In the genomic region with DNA sequence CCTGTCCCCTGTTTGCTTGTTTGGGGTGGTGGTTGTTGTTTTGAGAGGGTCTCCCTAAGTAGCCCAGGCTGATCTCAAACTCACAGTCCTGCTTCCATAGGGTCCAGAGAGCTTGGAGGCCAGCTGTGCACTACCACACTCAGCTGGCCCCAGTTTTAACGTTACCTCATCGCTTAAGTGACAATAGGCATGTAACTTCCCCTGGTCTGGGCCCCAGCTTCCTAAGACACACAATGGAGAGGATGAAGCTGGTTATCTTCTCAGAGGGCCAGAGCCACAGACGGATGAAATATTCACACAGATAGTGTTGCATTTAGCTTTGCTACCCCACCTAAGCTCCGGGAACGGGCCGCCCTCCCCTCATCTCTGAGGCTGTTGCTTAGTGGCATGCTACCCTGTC, we compare ENCODE assay signal across 14 mouse cellular contexts. TPM values are rescaled to one million over a fixed set of nuclear protein-coding genes. Genes with fewer than 3 reads are reported as not detected.
DNase-seq lines count a peak whose midpoint lies in the region; ATAC-seq and TF ChIP-seq lines count a peak whose summit lies in the region.
"Had no signal": no experiment of that assay in that cellular context is flagged by ENCODE, and none has a peak within 500 bp of the region (broad histone marks: within the 10 kb centered on the region; RNA-seq: fewer than 3 reads in every experiment).

No protein-coding gene starts in this region.

- H3K9me3 ChIP-seq in limb, embryonic 14.5 days (ENCODE audit: control insufficient read depth, low read length): no peaks in the 10 kb centered on the region
- no peaks in the 10 kb centered on the region for H3K9me3 ChIP-seq in limb, embryonic 10.5 days (replicated peaks)
- no peaks in the 10 kb centered on the region for H3K9me3 ChIP-seq in heart, embryonic 12.5 days (replicated peaks)
- H3K9me3 ChIP-seq: embryonic facial prominence, embryonic 12.5 days; forebrain, embryonic 13.5 days had no signal

- H3K4me1 ChIP-seq in limb, embryonic 14.5 days (ENCODE audit: control insufficient read depth, insufficient read depth, low read length): peaks cover 27% of the 10 kb centered on the region
- H3K4me1 ChIP-seq in limb, embryonic 10.5 days: peaks cover 25% of the 10 kb centered on the region
- peaks cover 73% of the 10 kb centered on the region for H3K4me1 ChIP-seq in heart, embryonic 12.5 days (replicated peaks)

- H3K9ac ChIP-seq in limb, embryonic 14.5 days (ENCODE audit: low read depth, low read length, severe bottlenecking): no peak overlapping the region
- H3K9ac ChIP-seq in heart, embryonic 12.5 days: peak overlapping the region; percentile 53
- H3K9ac ChIP-seq: embryonic facial prominence, embryonic 12.5 days; forebrain, embryonic 13.5 days; hindbrain, embryonic 14.5 days had no signal

- no peak overlapping the region for H3K4me3 ChIP-seq in limb, embryonic 14.5 days (replicated peaks; ENCODE audit: low read length)
- H3K4me3 ChIP-seq in limb, embryonic 10.5 days: no peak overlapping the region
- H3K4me3 ChIP-seq in heart, embryonic 12.5 days: peak overlapping the region; percentile 13; the same call in 1 of the 2 replicates
- peak overlapping the region; percentile 98 for H3K4me3 ChIP-seq in myocyte
- H3K4me3 ChIP-seq: embryonic facial prominence, embryonic 12.5 days; forebrain, embryonic 13.5 days had no signal

- ATAC-seq in limb, embryonic 14.5 days (ENCODE audit: low FRiP score, low read depth): no peak
- ATAC-seq in heart, embryonic 12.5 days (ENCODE audit: insufficient number of reproducible peaks, low FRiP score): no peak
- ATAC-seq: forebrain, embryonic 13.5 days had no signal

- 72% methylated on average over 6 of the region's 6 CpGs for WGBS in limb, embryonic 14.5 days
- 78% methylated on average over 6 of the region's 6 CpGs for WGBS in limb, embryonic 10.5 days
- WGBS in heart, embryonic 12.5 days: 35% methylated on average over 6 of the region's 6 CpGs

- no peak overlapping the region for H3ac ChIP-seq in myocyte (ENCODE audit: control insufficient read depth, insufficient read length)

- no peaks in the 10 kb centered on the region; the same call in 1 of the 2 replicates for H3K27me3 ChIP-seq in limb, embryonic 14.5 days (ENCODE audit: control insufficient read depth, insufficient read depth, low read length)
- peaks cover 89% of the 10 kb centered on the region for H3K27me3 ChIP-seq in limb, embryonic 10.5 days (ENCODE audit: low read depth, poor library complexity, severe bottlenecking)
- H3K27me3 ChIP-seq in heart, embryonic 12.5 days (replicated peaks): no peaks in the 10 kb centered on the region
- no peaks in the 10 kb centered on the region for H3K27me3 ChIP-seq in myocyte (ENCODE audit: control insufficient read depth, insufficient read depth, insufficient read length)

- 0 out of 2 replicates have a peak overlapping the region, but pooled peaks have one; percentile 20 for H3K27ac ChIP-seq in limb, embryonic 14.5 days (replicated peaks; ENCODE audit: low read depth, low read length)
- no peak overlapping the region for H3K27ac ChIP-seq in limb, embryonic 10.5 days
- peak overlapping the region; percentile 98 for H3K27ac ChIP-seq in heart, embryonic 12.5 days (ENCODE audit: poor library complexity, severe bottlenecking)
- H3K27ac ChIP-seq: embryonic facial prominence, embryonic 12.5 days; forebrain, embryonic 13.5 days; hindbrain, embryonic 14.5 days had no signal

- no peak for TF ChIP-seq POLR2A in limb, embryonic 14.5 days (IDR thresholded peaks at IDR 0.05; ENCODE audit: borderline replicate concordance, extremely low read depth, insufficient read depth, insufficient read length)
- no peak for TF ChIP-seq POLR2A in myocyte (IDR thresholded peaks at IDR 0.05; ENCODE audit: insufficient read length, low read depth)

- H3K36me3 ChIP-seq in limb, embryonic 14.5 days (ENCODE audit: control insufficient read depth, insufficient read depth, low read length): peaks cover 3% of the 10 kb centered on the region
- H3K36me3 ChIP-seq in limb, embryonic 10.5 days: no peaks in the 10 kb centered on the region
- peaks cover 40% of the 10 kb centered on the region for H3K36me3 ChIP-seq in heart, embryonic 12.5 days
- no peaks in the 10 kb centered on the region for H3K36me3 ChIP-seq in myocyte (ENCODE audit: control insufficient read depth, insufficient read depth)
- H3K36me3 ChIP-seq: embryonic facial prominence, embryonic 12.5 days had no signal

- H3K79me2 ChIP-seq in myocyte (ENCODE audit: control insufficient read depth, insufficient read depth): peaks cover 95% of the 10 kb centered on the region

- H3K4me2 ChIP-seq in limb, embryonic 14.5 days (replicated peaks; ENCODE audit: low read depth, low read length, severe bottlenecking): 0 out of 2 replicates have a peak overlapping the region, but pooled peaks have one; percentile 4
- peak overlapping the region; percentile 78 for H3K4me2 ChIP-seq in heart, embryonic 12.5 days
- peak overlapping the region; percentile 81 for H3K4me2 ChIP-seq in myocyte (ENCODE audit: low read depth)
- H3K4me2 ChIP-seq: embryonic facial prominence, embryonic 12.5 days; forebrain, embryonic 13.5 days; hindbrain, embryonic 14.5 days had no signal

- no peak for DNase-seq in limb, embryonic 14.5 days (ENCODE audit: low spot score)
- DNase-seq in limb, embryonic 10.5 days (ENCODE audit: low spot score): no peak
- DNase-seq in liver: peak; percentile 22
- no peak for DNase-seq in left cerebral cortex, adult 11 months (ENCODE audit: low spot score)
- no peak for DNase-seq in thymus, postnatal 4 days
- DNase-seq: cerebellum, adult 9-11 months; gastrocnemius, postnatal 14 days; kidney, adult 2 months; thymus, postnatal 36 days had no signal

TF ChIP-seq in myocyte, 11 proteins besides CTCF, POLR2A, EP300 and RAD21:
- TF ChIP-seq MYOD1 (IDR thresholded peaks at IDR 0.05; ENCODE audit: control insufficient read depth in 1 of 3, insufficient read length in 2 of 3, low read depth in 2 of 3) (no peak), CEBPB (IDR thresholded peaks at IDR 0.05; ENCODE audit: insufficient read depth, poor library complexity, severe bottlenecking) (no peak), MAX (IDR thresholded peaks at IDR 0.05; ENCODE audit: low read depth) (no peak), MYOG (IDR thresholded peaks at IDR 0.05; ENCODE audit: control insufficient read depth in 1 of 3, insufficient read depth in 1 of 3, insufficient read length in 2 of 3, low read depth in 2 of 3) (no peak), TCF12 (IDR thresholded peaks at IDR 0.05; ENCODE audit: insufficient read depth, poor library complexity, severe bottlenecking) (no peak)

RNA-seq across cellular contexts. Expression of a gene that starts 4.9 kb away (rescaled TPM):
- polyA plus RNA-seq in limb, embryonic 14.5 days (2012; rRNA removed): 81.3 and 96.8 TPM in 2 replicates
- polyA plus RNA-seq in limb, embryonic 14.5 days (2014; fragmentation: Nextera tagmentation; extraction: Ambion mirVana): 128 and 135 TPM in 2 replicates
- 21.9 and 24.6 TPM in 2 replicates for polyA plus RNA-seq in limb, embryonic 10.5 days (2016; fragmentation: Nextera tagmentation; extraction: Ambion mirVana)
- polyA plus RNA-seq in heart, embryonic 12.5 days (2016; fragmentation: Nextera tagmentation; extraction: Ambion mirVana): 342 and 348 TPM in 2 replicates
- 284 TPM for polyA plus RNA-seq in myocyte (2012; fragmentation: generic; extraction: Trizol)

RNA-seq across cellular contexts. Expression of a gene that starts 26.4 kb away (rescaled TPM):
- 56.1 and 66.2 TPM in 2 replicates for polyA plus RNA-seq in limb, embryonic 14.5 days (2012; rRNA removed)
- polyA plus RNA-seq in limb, embryonic 14.5 days (2014; fragmentation: Nextera tagmentation; extraction: Ambion mirVana): 63.0 and 65.9 TPM in 2 replicates
- 20.7 and 30.2 TPM in 2 replicates for polyA plus RNA-seq in limb, embryonic 10.5 days (2016; fragmentation: Nextera tagmentation; extraction: Ambion mirVana)
- 60.0 and 63.2 TPM in 2 replicates for polyA plus RNA-seq in heart, embryonic 12.5 days (2016; fragmentation: Nextera tagmentation; extraction: Ambion mirVana)
- polyA plus RNA-seq in myocyte (2012; fragmentation: generic; extraction: Trizol): 93.7 TPM

RNA-seq across cellular contexts. Expression of a gene that starts 43.5 kb away (rescaled TPM):
- polyA plus RNA-seq in limb, embryonic 14.5 days (2012; rRNA removed): 60.9 and 72.8 TPM in 2 replicates
- 31.8 and 32.7 TPM in 2 replicates for polyA plus RNA-seq in limb, embryonic 14.5 days (2014; fragmentation: Nextera tagmentation; extraction: Ambion mirVana)
- 28.1 and 30.2 TPM in 2 replicates for polyA plus RNA-seq in limb, embryonic 10.5 days (2016; fragmentation: Nextera tagmentation; extraction: Ambion mirVana)
- polyA plus RNA-seq in heart, embryonic 12.5 days (2016; fragmentation: Nextera tagmentation; extraction: Ambion mirVana): 70.0 and 71.4 TPM in 2 replicates
- 45.0 TPM for polyA plus RNA-seq in myocyte (2012; fragmentation: generic; extraction: Trizol)

Comparison
In these comparisons a context has a peak if more than half of its experiments do, and no peak if none do; other contexts are left out.
1. H3K4me2 ChIP-seq: peak in every context shown above with its lines; median percentile 81 in myocyte; 78 in heart, embryonic 12.5 days; 4 in limb, embryonic 14.5 days.
2. H3K4me3 ChIP-seq: peak in heart, embryonic 12.5 days (single experiment) and myocyte (single experiment); none in limb, embryonic 14.5 days (single experiment) and limb, embryonic 10.5 days (single experiment).